Mouse (Mus musculus) cerebral cortex, adult 2 months (tissue): ENCODE results near the gene Mapk13.

ENCODE experiments used
- WGBS: fragments of 180-500 bp; shearing (Covaris S2); methylation state at CpG from one replicate; pipeline ENCODE4 v1.1.7; 2018; 5-methylcytosine and 5-hydroxymethylcytosine counted together

The Mapk13 gene

DNA sequence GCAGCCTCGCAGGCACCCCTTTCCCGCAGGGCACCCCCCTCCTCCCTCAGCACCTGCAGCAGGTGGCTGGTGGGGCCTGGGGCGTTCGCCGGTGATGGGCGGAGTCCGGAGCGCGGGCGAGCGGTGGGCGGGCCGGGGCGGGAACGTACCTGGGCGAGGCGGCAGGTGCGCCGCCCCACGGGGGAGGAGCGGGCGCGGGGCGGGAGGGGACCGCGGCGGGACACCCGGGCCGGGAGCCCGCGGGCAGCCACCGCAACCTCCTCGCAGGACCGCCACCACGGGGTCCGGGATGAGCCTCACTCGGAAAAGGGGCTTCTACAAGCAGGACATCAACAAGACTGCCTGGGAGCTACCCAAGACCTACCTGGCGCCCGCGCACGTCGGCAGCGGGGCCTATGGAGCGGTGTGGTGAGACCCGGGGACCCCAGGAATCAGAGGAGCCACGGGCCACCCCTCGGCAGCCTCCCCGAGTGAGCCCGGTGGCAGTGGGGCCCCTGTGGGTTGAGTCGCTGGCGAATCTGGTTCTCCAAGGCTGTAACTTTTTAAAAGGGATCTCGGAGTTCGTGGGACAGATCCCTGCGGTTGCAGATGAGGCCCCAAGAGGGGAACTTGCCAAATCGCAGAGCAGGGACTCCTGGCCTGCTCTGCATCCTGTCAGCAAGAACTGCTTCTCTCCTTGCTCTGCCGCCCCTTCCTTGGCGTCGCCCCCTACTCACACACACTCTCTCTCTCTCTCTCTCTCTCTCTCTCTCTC, at the start of gene Mapk13:
TSS of gene Mapk13 (plus strand) at position 177 of the 754 bp plus-strand sequence.
- WGBS, result 3% methylated on average over 54 of the region's 58 CpGs

DNA sequence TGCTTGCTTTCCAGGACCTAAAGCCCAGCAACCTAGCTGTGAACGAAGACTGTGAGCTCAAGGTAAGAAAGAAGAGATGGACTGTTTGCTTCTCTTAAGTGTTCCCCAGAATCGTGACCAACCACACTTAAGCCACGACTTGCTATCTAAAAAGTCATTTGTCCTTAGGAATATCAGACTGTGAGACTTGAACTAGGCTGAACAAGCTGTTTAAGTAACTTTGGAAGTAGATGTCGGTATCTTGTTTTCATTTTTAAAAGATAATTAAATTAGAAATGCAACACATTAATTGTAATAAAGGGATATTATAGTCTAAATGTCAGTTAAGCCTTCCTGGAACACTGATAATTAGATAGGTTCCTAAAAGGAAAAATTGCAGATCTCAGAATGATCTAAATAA, 43.3 kb upstream of the Mapk13 start, which contains the start of gene AC170998.1:
TSS of gene AC170998.1 (plus strand) at position 301 of the 400 bp plus-strand sequence.
- WGBS, result 92% methylated on average over 4 of the region's 4 CpGs

DNA sequence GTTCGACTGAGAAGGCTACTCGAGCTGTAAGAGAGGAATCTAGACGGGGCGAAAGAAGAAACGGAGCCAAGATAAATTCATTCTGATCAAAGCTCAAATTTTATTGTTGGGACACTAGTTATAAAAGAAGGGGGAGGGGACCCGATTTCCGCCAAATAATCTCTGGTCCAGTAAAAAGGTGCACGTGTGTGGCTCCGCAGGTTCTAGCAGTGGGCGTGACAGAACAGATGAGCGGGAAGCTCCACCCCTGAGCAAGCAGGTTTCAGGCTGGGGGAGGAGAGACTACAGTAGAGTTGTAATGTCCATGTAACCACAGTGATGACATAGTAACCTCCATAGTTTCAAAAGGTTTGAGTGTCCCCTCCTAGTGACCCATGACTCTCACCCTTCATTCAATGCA, 41.6 kb upstream of the Mapk13 start:
- WGBS, result 83% methylated on average over 11 of the region's 11 CpGs

DNA sequence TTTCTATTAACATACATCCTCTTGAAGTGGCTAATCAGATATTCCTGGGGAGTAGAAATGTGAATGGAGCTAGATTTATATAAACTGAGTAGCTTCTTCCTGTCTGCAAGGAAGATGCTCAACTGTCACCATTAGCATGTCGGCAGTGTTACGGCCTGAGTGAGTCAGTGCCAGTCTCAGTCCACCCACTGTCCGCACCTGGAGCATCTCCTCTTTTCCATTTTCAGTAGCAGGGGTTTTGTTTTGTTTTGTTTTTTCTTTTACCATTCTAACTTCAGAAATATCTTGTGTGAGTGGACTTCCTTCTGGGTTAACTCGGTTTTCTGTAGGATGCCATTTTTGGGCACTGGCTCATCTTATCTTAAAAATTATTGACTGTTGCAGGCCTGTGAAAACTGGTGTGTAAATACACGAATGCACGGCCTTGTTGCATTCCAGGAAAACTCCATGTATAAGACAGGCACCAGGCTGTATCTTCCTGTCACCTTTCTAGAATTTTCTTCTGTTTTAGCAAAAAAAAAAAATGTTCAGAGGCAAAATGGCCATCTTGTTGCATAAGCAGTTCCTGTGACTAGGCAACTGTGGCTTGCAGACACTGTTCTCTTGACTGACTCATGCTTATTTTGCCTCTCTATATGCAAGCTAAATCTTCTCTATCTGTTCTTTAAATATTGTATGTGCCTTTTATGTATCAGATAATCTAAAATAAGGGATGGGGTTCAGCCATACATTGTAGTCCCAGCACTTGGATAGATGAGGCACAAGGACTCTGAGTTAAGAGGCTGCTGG, 33.6 kb upstream of the Mapk13 start:
- WGBS, result 55% methylated on average over 6 of the region's 6 CpGs

DNA sequence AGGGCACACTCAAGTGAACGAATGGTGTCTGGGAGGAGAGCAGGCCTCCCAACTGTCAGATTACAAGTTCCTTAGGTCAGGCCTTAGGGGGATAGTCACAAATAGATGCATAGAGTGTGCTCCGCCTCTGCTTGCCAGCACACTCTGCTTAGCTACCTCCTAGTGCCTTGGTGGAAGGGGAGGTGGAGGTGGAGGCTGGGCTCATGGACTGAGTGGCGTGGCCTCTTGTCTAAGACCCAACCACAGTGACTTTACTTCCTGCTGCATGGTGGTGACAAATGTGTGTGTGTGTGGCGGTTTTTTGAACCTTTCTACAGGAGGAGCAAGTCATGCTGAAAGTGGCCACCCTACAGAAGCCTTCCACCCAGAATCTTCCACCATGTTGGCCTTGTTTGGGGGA, 32.6 kb upstream of the Mapk13 start:
- 81% methylated on average over 4 of the region's 4 CpGs for WGBS

DNA sequence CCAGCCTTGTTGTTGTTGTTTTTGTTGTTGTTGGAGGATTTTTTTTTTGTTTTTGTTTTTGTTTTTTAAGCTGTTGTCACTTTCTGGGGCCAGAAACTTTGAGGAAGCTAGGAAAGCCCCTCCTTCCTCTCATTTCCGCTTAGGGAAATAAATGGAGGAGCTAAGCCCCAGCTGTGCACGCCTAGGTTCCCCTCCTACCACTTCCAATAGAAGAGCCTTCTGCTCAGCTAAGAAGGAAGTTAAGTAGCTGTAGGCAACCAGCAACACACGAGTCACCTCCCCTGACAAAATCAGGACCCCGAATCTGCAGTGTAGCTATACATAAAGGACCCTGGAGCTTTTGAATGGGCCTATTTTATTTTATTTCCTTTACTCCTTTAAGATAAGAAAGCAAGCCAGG, 31.1 kb upstream of the Mapk13 start:
- 65% methylated on average over 4 of the region's 4 CpGs for WGBS

DNA sequence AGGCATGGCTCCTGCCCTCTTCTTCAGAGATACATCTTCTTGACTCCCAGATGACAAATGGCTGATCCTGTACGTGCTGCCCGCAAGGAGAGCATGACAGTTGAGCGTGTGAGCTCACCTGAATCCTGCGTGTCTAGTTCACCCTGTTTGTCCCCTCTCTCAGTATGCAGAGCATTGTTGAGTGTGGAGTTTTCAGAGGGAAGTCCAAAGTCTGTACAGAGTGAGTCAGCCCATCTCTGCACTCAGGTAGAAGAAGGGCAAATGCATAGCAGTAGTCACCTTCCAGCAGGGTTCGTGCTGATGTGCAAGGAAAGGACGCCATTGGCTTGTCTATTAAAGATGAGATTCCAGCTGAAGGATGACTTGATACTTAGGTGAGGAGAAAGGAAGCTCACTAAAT, 29.9 kb upstream of the Mapk13 start:
- WGBS, result 96% methylated on average over 6 of the region's 6 CpGs

DNA sequence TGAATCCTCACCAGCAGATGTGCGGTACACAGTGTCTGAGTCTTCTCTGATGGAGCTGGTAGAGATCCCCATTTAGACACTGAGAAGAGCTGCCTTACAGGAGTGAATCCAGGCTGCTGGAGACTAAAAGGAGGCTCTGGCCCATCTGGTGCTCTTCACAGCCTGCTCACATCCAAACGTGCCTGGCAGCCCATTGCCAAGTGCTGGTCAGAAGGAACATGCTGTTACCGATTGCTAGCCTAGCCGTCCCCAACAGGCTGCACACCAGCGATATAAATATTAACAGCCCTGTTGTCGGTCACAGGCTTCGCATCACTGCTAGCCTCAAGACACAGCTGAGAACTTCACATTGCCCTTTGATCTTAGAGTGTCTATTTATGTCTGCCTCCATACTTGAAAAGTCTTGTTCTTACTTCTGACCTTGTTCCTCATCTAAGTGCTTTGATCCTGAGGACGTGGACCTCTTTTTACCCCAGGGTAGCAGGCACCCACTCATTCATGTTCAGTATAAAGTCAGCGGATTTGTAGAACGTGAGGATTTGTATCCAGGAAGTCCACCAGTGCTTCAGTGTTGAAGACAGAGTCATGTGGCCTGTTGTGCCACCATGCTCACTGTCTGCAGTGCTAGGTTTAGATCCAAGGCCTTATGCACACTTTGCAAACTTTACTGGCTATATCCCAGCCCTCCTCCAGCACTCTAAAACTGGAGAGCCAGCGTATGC, 25.8 kb upstream of the Mapk13 start:
- 58% methylated on average over 11 of the region's 11 CpGs for WGBS

DNA sequence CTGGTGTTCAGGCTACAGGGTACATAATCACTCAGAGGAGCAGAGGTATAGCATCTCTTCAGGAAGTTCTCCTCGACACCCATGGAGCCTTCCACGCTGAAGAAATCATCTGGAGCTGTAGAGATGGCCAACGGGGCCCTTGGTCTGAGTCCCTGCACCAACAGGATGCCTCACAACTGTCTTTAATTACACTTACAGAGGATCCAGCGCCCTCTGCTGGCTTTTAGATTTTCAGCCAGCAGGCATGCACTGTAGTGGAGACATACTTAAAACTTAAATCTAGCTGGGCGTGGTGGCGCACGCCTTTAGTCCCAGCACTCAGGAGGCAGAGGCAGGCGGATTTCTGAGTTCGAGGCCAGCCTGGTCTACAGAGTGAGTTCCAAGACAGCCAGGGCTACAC, 25.2 kb upstream of the Mapk13 start:
- 91% methylated on average over 9 of the region's 9 CpGs for WGBS

DNA sequence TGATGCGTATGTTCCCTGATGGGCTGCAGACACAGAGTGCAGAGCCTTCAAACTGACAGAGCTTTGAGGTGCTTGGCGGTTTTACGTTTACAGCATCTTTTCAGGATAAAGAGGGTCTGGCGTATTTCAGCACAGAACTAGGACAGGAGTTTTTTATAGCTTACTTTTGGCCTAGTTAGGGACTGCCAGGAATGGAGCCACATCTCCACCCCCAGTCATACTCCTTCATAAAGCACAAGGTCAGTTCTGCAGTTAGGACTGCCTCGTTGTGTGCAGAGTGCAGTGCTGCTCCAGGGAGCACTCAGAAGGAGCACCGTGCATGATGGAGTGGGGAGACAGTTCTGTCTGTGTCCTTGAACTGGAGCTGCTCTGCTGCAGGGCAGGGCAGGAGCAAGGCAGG, 23.3 kb upstream of the Mapk13 start:
- 44% methylated on average over 6 of the region's 6 CpGs for WGBS

DNA sequence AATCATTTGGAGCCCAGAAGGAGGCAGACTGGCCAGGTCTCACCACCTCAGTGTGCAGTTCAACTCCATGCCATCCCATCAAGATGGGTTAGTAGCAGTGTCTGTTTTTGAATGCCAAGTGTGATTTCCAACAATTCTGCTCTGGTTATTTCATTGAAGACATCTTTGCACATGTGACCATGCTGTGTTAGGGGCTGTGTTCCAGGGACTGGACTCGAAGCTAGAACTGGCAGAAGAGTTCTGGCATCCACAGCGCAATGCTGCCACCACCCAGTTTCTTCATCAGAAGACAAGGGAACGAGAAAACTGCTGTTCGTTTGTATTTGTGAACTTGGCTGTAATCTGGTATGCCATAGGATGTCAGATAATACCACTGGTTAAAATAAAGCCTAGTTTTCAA, 21.1 kb upstream of the Mapk13 start:
- WGBS, result 52% methylated on average over 4 of the region's 4 CpGs

DNA sequence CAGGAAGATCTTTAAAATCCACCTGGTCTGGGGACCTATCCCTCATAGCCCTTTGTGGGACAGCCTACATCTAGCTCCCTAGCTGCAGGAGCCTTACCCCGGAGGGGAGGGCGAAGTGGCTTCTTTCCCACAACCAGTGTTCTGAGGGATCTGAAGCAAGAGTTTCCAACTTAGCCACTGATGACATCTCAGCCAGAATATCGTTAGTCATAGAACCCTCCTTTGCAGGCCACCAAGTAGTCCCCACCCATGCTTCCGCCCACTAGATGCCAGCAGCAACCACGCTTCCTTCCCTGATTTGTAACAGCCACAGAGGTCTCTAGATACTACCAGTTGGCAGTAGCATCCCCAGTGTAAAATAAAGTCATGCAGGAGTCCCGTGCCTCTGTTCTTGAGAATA, 18.5 kb upstream of the Mapk13 start:
- WGBS, result 52% methylated on average over 6 of the region's 6 CpGs

DNA sequence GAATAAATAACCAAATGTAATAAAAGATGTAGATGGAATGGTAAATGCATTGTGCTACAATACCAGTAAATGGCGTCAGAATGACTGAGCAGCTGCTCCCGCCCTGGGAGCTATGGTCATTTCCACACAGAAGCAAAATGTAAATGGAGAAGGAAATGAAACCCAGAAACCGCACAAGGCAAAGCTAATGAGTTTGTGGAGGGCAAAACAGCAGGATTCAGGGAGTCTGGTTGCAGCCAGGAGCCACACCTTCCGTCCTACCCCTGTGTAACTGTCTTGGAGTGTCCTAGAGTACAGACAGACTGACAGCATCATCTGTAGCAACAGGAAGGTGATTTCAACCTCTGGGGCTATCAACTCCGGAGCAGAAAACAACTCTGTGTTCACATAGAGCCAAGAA, 12.7 kb upstream of the Mapk13 start:
- WGBS, result 72% methylated on average over 5 of the region's 5 CpGs

DNA sequence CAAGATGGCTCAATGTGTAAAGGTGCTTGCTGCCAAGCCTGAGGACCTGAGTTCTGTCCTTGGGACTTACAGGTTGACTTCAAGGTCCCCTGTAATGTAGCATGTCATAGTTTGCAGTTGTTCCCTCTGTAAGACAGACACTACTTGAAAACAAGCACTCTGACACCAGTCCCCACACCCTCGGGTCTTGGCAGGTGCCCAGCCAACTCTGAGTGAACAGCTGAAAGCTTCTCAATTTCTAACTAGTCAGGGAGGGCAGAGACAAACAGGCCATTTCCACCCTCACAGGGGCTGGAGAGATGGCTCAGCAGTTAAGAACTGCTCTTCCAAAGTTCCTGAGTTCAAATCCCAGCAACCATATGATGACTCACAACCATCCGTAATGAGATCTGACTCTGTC, 11.6 kb upstream of the Mapk13 start:
- WGBS, result 54% methylated on average over 2 of the region's 2 CpGs

DNA sequence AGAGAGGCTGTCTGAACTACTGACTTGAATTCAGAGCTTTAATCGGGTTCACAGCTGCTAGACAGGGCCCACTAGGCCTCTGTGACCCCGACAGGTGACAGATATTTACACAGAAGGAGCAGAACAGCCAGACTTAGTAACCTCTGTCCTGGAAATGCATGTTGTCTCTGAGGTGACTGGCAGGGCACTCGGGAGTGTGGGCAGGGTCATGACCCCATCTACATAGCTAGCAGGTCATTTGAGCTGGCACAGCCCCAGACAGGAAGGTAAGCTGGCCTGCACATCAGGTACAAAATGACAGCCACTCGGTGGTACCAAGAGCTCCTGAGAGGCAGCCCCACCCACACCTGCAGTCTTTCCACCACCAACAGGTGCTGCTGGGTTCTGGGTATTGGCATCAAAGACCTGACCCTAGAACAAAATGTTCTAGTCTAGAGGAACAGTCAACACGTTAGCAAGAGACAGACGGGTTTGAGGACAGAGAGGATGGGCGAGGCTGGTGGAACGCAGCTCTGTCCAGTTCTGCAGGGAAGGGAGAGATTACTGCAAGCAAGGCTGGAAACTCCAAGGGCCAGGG, 8.3 kb upstream of the Mapk13 start:
- 82% methylated on average over 8 of the region's 8 CpGs for WGBS

DNA sequence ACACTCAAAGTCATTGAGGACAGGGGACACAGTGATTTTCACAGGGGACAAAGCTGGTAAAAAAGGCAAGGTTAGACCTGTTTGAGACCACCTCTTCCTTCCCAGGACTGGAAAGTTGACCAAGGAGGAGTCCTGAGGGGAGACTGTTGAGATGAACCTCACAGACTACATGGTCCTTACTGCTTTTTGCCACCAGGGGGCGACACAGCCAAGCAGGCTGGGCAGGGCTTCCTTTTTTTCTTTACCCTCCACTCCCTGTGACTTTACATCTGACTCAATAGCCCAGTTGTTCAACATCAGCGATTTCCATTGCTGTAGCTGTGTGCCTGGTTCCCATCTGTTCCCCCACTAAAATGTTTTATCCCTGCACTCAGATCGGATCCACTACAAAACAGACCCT, 7.2 kb upstream of the Mapk13 start:
- 7% methylated on average over 3 of the region's 3 CpGs for whole genome bisulfite sequencing

DNA sequence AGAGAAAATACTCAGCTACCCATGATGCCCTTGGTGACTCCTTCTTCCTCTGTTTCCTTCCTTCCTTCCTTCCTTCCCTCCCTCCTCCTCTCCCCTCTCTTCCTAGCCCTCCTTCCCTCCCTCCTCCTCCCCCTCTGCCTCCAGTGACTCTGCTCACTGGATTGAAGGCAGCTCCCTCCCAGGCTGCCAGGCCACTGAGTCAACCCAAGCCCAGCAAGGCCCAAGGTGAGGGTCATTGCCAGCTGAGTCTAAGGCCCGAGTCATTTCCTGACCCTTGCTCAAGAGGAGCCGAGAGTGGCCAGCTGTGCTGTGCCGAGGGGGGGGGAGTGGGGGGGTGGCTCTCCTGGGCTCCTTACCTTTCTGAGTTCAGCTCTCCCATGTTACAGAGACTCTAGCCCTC, 2.9 kb upstream of the Mapk13 start:
- 74% methylated on average over 3 of the region's 3 CpGs for WGBS

DNA sequence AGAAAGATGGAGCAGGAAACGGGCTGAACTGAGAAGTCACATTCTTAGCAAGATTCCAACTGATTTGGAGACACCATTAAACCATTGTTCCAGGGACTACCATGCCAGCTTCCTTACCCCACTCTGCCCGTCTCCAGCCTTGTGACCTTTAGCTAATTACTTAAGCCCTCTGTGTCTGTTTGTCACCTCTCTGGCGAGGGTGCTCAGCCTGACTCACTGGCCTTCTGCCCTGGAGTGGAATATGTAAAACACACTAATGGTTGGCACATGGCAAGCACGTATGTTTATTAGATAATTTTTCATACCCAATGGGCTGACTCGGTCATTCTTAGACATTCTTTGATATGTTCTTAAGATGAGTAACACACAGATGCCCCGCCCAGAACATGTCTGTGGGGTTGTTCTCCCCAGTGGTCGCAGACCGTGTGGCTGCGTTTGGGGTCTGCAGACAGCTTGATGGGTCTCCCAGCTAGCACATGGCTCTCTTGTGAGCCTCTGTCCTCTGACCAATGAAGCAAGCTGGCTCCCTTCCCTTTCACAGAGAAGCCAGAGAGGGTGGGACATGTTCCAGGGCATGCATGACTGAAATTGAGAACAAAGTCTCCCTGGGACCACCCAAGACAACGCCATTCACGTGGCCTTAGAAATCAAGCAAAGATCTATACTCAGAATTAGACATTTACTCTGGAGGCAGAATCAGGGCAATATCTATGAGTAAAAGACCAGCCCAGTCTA, 2.1 kb upstream of the Mapk13 start:
- WGBS, result 78% methylated on average over 11 of the region's 11 CpGs

DNA sequence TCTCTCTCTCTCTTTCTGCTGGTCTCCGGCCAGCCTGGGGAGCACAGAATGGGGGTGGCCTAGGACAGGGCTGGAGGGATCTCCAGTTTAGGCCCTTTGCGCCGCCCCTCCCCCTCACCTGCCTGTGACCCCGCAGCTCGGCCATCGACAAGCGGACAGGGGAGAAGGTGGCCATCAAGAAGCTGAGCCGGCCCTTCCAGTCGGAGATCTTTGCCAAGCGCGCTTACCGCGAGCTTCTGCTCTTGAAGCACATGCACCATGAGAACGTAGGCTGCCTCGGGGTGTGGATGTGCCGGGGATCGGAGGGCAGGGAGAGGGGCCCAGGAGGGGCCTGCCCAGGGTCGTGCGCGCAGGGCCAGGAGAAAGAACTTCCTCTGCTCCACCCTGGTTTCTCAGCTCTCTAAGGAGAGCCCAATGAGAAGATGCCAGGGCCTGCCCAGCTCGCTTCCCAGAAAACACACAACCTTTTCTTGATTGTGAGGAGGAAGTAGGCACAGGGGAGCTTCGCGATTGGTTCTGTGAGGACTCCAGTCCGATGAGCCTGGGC, 851 bp downstream of the Mapk13 start:
- 4% methylated on average over 24 of the region's 24 CpGs for WGBS

DNA sequence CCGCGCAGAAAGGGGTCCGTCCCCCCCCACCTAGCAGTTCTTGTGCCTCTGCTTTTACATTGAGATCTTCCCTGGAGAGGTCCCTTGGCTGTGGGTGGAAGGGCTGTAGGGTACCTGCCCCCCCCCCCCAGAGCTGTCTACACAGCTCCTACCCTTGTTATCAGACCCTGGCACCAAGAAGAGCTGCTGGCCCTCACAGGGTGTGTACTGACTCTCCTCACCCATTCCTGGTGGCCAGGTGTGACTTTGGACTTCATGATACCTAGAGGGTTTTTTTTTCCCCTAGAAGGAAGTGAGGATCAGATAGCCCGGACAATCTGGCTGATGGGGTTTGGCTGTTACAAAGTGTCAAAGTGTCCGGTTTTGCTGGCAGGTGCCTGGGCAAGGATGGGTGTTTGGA, 2.2 kb downstream of the Mapk13 start:
- 97% methylated on average over 5 of the region's 5 CpGs for WGBS

DNA sequence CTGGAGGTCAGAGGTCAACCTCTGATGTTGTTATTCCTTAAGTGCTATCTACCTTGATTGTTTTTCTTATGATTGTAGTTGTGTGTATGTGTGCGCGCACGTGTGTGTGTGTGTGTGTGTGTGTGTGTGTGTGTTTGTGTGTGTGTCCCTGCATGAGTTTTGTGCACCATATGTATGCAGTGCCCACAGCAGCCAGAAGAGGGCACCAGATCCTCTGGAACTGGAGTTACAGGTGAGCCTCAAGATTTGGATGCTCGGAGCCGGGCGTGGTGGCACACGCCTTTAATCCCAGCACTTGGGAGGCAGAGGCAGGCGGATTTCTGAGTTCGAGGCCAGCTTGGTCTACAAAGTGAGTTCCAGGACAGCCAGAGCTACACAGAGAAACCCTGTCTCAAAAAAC, 5.2 kb downstream of the Mapk13 start:
- 96% methylated on average over 9 of the region's 9 CpGs for WGBS
